Mouse (Mus musculus) gastrocnemius, adult 8-10 months (tissue): ENCODE measurements around the gene Tecta. TPM values are rescaled to one million over a fixed set of nuclear protein-coding genes. Genes with fewer than 3 reads are reported as not detected.

Experiments used
- DNase-seq, 2 experiments: peaks; one replicate each; pipeline ENCODE4 v3.0.0; 2022; ENCODE audit warnings: low spot score in 2 of 2
- total RNA-seq, 4 experiments: library from RNA; stranded (reverse); gene quantifications; 2 replicates each; pipeline ENCODE4 v1.2.4; 2022

Gene Tecta
- total RNA-seq, 4 experiments from 2014 or later, result 0.31 to 0.51 (median 0.33) TPM

- no peak for DNase-seq
Measured at GRCm38 (mm10) chr9:42387038-42387437, 12.7 kb downstream of the Tecta start.

GRCm38 (mm10) chr9:42385656-42386055 is 14.1 kb downstream of the Tecta start:
- DNase-seq, result no peak

GRCm38 (mm10) chr9:42382628-42383347 is 16.9 kb downstream of the Tecta start:
- DNase-seq, result no peak

GRCm38 (mm10) chr9:42382063-42382462 is 17.7 kb downstream of the Tecta start:
- DNase-seq, result no peak

GRCm38 (mm10) chr9:42378071-42378470 is 21.7 kb downstream of the Tecta start:
- no peak for DNase-seq

- no peak for DNase-seq
Measured at GRCm38 (mm10) chr9:42377656-42378055, 22.1 kb downstream of the Tecta start.

GRCm38 (mm10) chr9:42371670-42372368 is 27.9 kb downstream of the Tecta start:
- no peak for DNase-seq

GRCm38 (mm10) chr9:42357585-42357984 is 42.1 kb downstream of the Tecta start:
- DNase-seq, result no peak

- no peak for DNase-seq
Measured at GRCm38 (mm10) chr9:42354871-42355270, 44.9 kb downstream of the Tecta start.

GRCm38 (mm10) chr9:42349791-42350190 is 49.9 kb downstream of the Tecta start:
- no peak for DNase-seq

GRCm38 (mm10) chr9:42346297-42346696 is 53.4 kb downstream of the Tecta start:
- no peak for DNase-seq

- no peak for DNase-seq
Measured at GRCm38 (mm10) chr9:42339151-42339550, 60.6 kb downstream of the Tecta start.

- no peak for DNase-seq
Measured at GRCm38 (mm10) chr9:42337026-42337425, 62.7 kb downstream of the Tecta start.

GRCm38 (mm10) chr9:42336575-42336974 is 63.2 kb downstream of the Tecta start:
- DNase-seq, result no peak

GRCm38 (mm10) chr9:42334885-42335284 is 64.8 kb downstream of the Tecta start:
- DNase-seq, result no peak

GRCm38 (mm10) chr9:42332692-42333091 is 67.0 kb downstream of the Tecta start:
- no peak for DNase-seq

GRCm38 (mm10) chr9:42331341-42331740 is 68.4 kb downstream of the Tecta start:
- no peak for DNase-seq

GRCm38 (mm10) chr9:42329753-42330152 is 70.0 kb downstream of the Tecta start:
- peak; percentile 8 to 47 for DNase-seq

GRCm38 (mm10) chr9:42326688-42327440 is 72.9 kb downstream of the Tecta start:
- no peak for DNase-seq

GRCm38 (mm10) chr9:42324640-42325394 is 74.9 kb downstream of the Tecta start:
- no peak for DNase-seq

- no peak for DNase-seq
Measured at GRCm38 (mm10) chr9:42323238-42323637, 76.5 kb downstream of the Tecta start.
